Mouse (Mus musculus): ENCODE data around the gene Cdh4. TPM values are rescaled to one million over a fixed set of nuclear protein-coding genes. Genes with fewer than 3 reads are reported as not detected.

The Cdh4 gene
- polyA plus RNA-seq, 1 experiment from 2014 or later, result 2.6 TPM

DNA sequence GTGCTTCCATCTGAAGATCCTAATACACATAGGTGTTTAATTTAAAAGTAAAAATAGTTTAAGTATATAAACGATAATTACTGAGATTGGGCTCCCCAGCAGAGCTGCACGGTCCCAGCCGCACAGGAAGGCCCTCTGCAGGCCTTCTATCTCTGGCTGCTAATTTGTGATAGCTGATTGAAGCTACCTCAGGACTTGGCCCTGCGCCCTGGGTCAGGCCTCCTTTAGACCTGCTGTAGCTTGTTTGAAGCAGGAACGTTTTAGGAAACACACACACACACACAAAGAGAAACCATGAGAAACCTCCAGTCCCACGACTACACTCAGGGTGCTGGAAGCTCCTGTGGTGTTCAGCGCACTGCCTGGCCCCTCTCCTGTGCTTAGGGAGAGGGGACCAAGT is 263.2 kb downstream of the Cdh4 start:
- H3K4me2 ChIP-seq (replicated peaks), result no peak overlapping the region
- no peak for ATAC-seq
- no peaks in the 10 kb centered on the region for H3K9me3 ChIP-seq
- no peaks in the 10 kb centered on the region for H3K27me3 ChIP-seq (replicated peaks)
- H3K27ac ChIP-seq, result no peak overlapping the region
- WGBS, result 80% methylated on average over 7 of the region's 7 CpGs
- H3K36me3 ChIP-seq, result no peaks in the 10 kb centered on the region
- no peak overlapping the region for H3K9ac ChIP-seq
- H3K4me1 ChIP-seq (replicated peaks), result no peaks in the 10 kb centered on the region
- H3K4me3 ChIP-seq (replicated peaks), result no peak overlapping the region

DNA sequence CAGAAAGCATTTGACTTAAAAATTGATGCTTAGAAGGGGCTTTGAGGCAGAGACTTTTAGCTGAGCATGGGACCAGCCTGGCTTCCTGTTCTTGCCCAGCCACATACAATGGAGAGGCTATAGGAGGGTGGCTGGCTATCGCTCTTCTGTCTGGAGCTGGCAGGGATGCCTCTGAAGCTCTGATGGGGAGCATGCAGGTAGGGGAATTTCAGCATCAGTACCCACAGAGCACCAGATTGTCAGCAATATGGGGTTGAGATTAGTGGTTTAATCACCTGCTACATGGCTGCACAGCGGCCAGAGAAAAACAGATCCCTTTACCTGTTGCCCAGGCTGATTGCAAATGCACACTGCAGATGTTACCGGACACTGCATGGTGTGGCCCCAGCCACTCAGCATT is 264.4 kb downstream of the Cdh4 start:
- 91% methylated on average over 3 of the region's 3 CpGs for WGBS
- no peaks in the 10 kb centered on the region for H3K36me3 ChIP-seq
- H3K27me3 ChIP-seq (replicated peaks), result no peaks in the 10 kb centered on the region
- no peak overlapping the region for H3K9ac ChIP-seq
- no peak overlapping the region for H3K27ac ChIP-seq
- no peaks in the 10 kb centered on the region for H3K9me3 ChIP-seq
- ATAC-seq, result no peak
- H3K4me3 ChIP-seq (replicated peaks), result no peak overlapping the region
- no peaks in the 10 kb centered on the region for H3K4me1 ChIP-seq (replicated peaks)
- H3K4me2 ChIP-seq (replicated peaks), result no peak overlapping the region

DNA sequence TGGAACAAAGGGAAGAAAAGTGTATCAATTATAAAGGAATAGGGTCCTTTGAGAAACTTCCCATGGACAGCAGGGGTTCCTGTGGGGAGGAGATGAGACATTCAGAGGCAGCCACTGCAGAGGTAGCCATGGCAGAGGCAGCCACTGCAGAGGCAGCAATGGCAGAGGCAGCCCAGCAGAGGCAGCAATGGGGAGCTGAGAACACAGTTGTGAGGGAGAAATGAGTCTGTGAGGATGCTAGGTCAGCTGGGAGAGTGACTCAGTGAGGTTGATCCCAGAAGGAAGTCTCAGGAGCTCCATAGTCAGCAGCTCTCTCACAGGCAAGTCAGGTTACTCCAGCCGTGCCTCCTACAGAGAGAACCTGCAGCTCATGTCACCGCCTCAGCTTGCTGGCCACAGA is 266.9 kb downstream of the Cdh4 start:
- ATAC-seq, result no peak
- no peaks in the 10 kb centered on the region for H3K27me3 ChIP-seq (replicated peaks)
- no peaks in the 10 kb centered on the region for H3K4me1 ChIP-seq (replicated peaks)
- H3K4me3 ChIP-seq (replicated peaks), result no peak overlapping the region
- no peak overlapping the region for H3K27ac ChIP-seq
- no peaks in the 10 kb centered on the region for H3K36me3 ChIP-seq
- H3K9ac ChIP-seq, result no peak overlapping the region
- H3K4me2 ChIP-seq (replicated peaks), result no peak overlapping the region
- no peaks in the 10 kb centered on the region for H3K9me3 ChIP-seq
- WGBS, result 81% methylated on average over 2 of the region's 2 CpGs

DNA sequence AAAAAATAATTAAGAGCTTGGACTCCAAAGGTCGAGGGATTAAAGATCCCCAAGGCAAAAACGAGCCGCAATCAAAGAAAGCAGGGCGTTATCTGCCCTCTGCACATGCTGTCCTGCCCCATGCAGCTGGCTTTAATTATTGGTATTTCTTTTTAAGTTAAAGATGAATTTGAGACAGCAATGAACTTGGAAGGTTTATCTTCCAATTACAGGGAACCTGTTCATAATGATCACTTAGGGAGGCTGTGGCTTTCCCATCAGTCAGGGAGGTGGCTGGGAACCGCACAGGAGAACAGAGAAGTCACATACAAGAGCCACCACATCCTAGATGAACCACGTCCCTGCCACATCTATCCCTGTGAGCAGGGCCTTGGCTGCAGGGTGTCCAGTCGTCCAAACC is 270.5 kb downstream of the Cdh4 start:
- H3K9ac ChIP-seq, result no peak overlapping the region
- H3K4me2 ChIP-seq (replicated peaks), result no peak overlapping the region
- H3K4me1 ChIP-seq (replicated peaks), result no peaks in the 10 kb centered on the region
- no peaks in the 10 kb centered on the region for H3K36me3 ChIP-seq
- 84% methylated on average over 7 of the region's 7 CpGs for WGBS
- no peaks in the 10 kb centered on the region for H3K27me3 ChIP-seq (replicated peaks)
- H3K9me3 ChIP-seq, result no peaks in the 10 kb centered on the region
- H3K4me3 ChIP-seq (replicated peaks), result no peak overlapping the region
- no peak for ATAC-seq
- H3K27ac ChIP-seq, result no peak overlapping the region

DNA sequence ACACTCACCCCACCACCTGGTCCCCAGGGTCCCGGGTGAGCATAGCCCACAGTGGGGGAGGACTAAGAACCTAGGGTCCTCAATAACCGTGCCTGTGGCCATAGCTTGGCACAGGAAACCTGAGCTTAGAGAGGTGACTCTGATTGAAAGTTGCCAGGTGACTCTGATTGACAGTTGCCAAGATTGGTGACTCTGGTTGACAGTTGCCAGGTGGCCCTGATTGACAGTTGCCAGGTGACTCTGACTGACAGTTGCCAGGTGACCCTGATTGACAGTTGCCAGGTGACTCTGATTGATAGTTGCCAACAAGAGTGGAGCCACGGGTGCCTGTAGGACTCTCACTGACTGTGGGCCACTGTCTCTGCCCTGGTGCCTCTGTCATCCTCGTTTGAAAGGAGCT is 271.1 kb downstream of the Cdh4 start:
- 64% methylated on average over 4 of the region's 4 CpGs for WGBS
- no peak for ATAC-seq
- H3K27me3 ChIP-seq (replicated peaks), result no peaks in the 10 kb centered on the region
- H3K9me3 ChIP-seq, result no peaks in the 10 kb centered on the region
- no peaks in the 10 kb centered on the region for H3K36me3 ChIP-seq
- H3K4me3 ChIP-seq (replicated peaks), result no peak overlapping the region
- no peak overlapping the region for H3K4me2 ChIP-seq (replicated peaks)
- no peak overlapping the region for H3K27ac ChIP-seq
- no peak overlapping the region for H3K9ac ChIP-seq
- H3K4me1 ChIP-seq (replicated peaks), result no peaks in the 10 kb centered on the region

DNA sequence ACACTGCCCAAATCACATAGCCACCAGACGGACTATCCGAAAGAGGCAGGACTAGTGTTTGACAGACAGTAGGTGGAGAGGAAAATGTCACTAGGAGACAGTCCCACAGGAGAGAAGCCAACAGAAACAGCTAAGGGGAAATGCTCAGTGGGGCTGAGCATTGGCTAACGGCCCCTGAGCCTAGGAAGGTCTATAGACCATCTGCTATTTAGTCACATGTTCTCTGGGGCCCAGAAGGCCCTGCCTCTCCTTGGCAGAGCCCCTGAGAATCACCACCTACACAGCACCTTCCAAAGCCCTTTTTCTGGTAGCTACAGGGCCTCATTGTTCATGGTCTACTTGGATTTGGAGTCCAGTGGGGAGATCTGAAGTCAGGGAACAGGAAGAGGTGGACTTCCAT is 271.9 kb downstream of the Cdh4 start:
- 66% methylated on average over 3 of the region's 3 CpGs for WGBS
- Histone ChIP-seq H3K9me3 (no peaks in the 10 kb centered on the region), H3K4me2 (replicated peaks) (no peak overlapping the region), H3K4me3 (replicated peaks) (no peak overlapping the region), H3K9ac (no peak overlapping the region), H3K4me1 (replicated peaks) (no peaks in the 10 kb centered on the region), H3K27me3 (replicated peaks) (no peaks in the 10 kb centered on the region), H3K27ac (no peak overlapping the region), H3K36me3 (no peaks in the 10 kb centered on the region)
- ATAC-seq, result no peak

DNA sequence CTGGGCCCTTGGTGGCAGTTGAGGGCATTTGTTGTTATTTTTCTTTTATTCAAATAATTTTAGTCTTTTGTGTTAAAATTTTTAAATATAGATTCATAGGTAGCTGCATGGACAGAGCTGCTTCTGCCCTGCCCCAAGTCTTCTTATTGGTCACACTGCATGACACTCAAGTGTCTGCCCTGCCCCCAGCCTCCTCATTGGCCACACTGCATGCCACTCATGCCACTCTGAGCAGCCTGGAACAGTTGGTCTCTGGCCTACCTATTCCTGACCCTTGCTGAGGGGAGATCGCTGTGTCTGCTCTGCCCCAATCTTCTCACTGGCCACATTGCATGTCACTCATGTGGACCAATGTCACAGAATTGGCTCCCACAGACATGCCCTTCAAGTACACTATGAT is 273.1 kb downstream of the Cdh4 start:
- ATAC-seq, result no peak
- 94% methylated on average over 1 of the region's 1 CpGs for WGBS
- H3K9me3 ChIP-seq, result no peaks in the 10 kb centered on the region
- H3K4me3 ChIP-seq (replicated peaks), result no peak overlapping the region
- H3K27ac ChIP-seq, result no peak overlapping the region
- H3K36me3 ChIP-seq, result no peaks in the 10 kb centered on the region
- no peak overlapping the region for H3K9ac ChIP-seq
- no peak overlapping the region for H3K4me2 ChIP-seq (replicated peaks)
- no peaks in the 10 kb centered on the region for H3K4me1 ChIP-seq (replicated peaks)
- H3K27me3 ChIP-seq (replicated peaks), result no peaks in the 10 kb centered on the region

DNA sequence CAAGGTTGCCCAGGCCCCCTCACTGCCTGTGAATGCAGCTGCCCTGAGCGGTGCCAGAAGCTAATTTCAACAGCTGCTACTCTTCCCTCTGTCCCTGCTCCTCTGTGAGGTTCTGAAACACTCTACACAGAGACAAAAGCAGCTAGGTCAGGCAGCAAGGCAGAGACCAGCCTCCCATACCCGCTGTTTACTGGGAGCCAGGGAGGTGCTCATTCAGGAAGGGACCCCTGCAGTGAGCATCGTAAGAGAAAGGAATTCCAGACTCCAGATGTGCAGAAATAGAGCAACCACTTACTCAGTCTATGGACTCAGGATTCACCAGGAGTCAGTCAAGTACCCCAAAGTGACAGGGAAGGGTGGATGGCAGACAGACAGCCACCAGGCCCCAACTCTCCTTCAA is 278.1 kb downstream of the Cdh4 start:
- ATAC-seq, result no peak
- H3K4me3 ChIP-seq (replicated peaks), result no peak overlapping the region
- no peaks in the 10 kb centered on the region for H3K4me1 ChIP-seq (replicated peaks)
- no peaks in the 10 kb centered on the region for H3K36me3 ChIP-seq
- no peak overlapping the region for H3K4me2 ChIP-seq (replicated peaks)
- H3K27me3 ChIP-seq (replicated peaks), result no peaks in the 10 kb centered on the region
- WGBS, result 42% methylated on average over 3 of the region's 3 CpGs
- H3K27ac ChIP-seq, result no peak overlapping the region
- H3K9me3 ChIP-seq, result no peaks in the 10 kb centered on the region
- no peak overlapping the region for H3K9ac ChIP-seq

DNA sequence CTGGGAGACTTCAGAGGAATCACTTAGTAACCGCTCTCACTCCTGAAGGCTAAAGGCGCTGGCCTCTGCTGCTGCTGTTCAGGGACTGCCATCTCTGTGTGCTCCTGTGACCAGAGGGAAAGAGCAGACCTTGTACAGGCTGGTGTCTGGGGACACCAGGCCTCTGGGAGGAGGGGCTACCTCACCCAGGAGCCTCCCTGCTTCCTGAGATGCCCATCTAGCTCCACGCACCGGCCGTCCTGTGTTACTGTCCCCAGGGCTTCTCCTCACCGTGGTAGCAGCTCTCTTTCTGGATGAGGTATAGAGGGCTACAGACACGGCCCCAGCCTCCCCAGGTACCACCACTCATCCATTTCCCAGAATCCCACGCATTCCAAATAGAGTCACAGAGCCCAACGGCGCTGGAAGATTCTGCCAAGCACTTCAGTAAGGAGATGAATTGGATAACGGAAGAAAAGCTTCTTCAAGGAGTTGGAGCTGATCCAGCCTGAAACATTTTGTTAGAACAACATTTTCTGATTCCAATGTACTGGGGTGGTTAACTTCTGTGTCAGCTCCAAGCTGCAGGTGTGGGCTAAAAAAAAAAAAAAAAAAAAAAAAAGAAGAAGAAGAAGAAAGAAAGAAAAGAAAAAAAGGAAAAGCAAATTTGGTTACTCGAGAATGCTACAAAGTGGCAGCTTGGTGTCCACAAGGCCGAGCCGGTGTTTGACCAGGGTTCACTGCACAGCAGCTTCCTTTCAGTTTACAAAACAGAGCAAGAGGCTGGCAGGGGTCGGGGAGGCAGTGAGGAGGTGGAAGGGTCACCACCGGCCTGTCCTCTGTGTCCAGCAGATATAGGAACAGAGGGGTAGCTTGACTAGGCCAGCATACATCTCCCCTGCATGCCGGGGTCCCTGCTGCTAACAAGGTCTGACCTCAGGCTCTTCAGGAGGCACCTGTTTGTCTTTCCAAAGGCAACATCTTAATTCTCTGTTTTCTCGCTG is 279.6 kb downstream of the Cdh4 start:
- 0 out of 2 replicates have a peak overlapping the region, but pooled peaks have one; percentile 41 for H3K27ac ChIP-seq
- H3K9me3 ChIP-seq, result no peaks in the 10 kb centered on the region
- H3K4me3 ChIP-seq (replicated peaks), result no peak overlapping the region
- ATAC-seq, result peak; percentile 23; the same call in 1 of the 2 replicates
- H3K9ac ChIP-seq, result no peak overlapping the region
- H3K4me2 ChIP-seq (replicated peaks), result 0 out of 2 replicates have a peak overlapping the region, but pooled peaks have one; percentile 17
- 56% methylated on average over 18 of the region's 18 CpGs for WGBS
- H3K4me1 ChIP-seq (replicated peaks), result no peaks in the 10 kb centered on the region
- H3K27me3 ChIP-seq (replicated peaks), result no peaks in the 10 kb centered on the region
- no peaks in the 10 kb centered on the region for H3K36me3 ChIP-seq

DNA sequence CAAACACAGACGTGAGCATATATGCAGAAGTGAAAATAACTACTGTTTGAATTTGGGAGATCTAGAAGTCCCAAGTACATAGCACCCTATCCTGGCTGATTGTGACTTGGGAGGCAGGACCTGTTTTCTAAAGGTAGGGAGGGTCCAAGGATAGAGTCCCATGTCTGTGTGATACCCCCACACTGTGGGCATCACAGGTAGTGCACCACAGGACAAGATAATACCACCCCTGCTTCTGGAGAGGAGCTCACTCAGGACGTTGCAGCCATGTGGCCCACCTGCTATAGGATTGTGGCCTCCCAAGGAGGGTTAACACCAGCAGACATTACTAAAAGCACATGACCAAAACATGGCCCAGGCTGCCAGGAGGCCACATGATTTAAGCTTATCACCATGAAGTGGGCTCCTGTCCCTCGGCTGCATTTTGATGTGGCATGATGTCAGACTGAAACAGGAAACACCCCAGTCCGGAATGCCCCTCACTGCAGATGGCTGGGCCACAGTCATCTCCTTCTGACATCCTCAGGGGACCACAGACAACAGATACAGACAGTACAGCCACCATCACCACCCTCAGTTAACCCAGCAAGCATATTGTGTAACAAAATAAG is 280.6 kb downstream of the Cdh4 start:
- H3K9me3 ChIP-seq, result no peaks in the 10 kb centered on the region
- no peak overlapping the region for H3K4me2 ChIP-seq (replicated peaks)
- H3K36me3 ChIP-seq, result no peaks in the 10 kb centered on the region
- no peak overlapping the region for H3K27ac ChIP-seq
- no peak overlapping the region for H3K4me3 ChIP-seq (replicated peaks)
- WGBS, result 67% methylated on average over 4 of the region's 4 CpGs
- no peaks in the 10 kb centered on the region for H3K27me3 ChIP-seq (replicated peaks)
- no peaks in the 10 kb centered on the region for H3K4me1 ChIP-seq (replicated peaks)
- H3K9ac ChIP-seq, result no peak overlapping the region
- no peak for ATAC-seq

DNA sequence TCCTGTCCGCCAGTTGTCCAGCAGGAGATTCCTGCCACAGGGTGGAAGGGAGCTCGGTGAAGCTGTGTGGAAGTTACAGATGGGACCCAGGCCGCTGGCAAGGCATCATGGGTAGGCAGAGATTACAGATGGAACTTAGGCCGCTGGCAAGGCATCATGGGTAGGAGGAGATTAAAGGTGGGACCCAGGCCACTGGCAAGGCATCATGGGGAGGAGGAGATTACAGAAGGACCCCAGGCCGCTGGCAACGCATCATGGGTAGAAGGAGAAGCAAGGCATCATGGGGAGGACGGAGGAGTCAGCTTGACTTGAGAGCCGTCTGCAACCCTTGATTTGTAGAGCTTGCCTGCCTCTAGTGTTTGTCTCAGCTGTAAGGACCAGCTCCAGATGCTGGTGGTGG is 281.2 kb downstream of the Cdh4 start:
- Histone ChIP-seq H3K4me2 (replicated peaks) (no peak overlapping the region), H3K27ac (no peak overlapping the region), H3K4me3 (replicated peaks) (no peak overlapping the region), H3K36me3 (no peaks in the 10 kb centered on the region), H3K27me3 (replicated peaks) (no peaks in the 10 kb centered on the region), H3K4me1 (replicated peaks) (no peaks in the 10 kb centered on the region), H3K9me3 (no peaks in the 10 kb centered on the region), H3K9ac (no peak overlapping the region)
- ATAC-seq, result no peak
- 90% methylated on average over 8 of the region's 8 CpGs for WGBS

DNA sequence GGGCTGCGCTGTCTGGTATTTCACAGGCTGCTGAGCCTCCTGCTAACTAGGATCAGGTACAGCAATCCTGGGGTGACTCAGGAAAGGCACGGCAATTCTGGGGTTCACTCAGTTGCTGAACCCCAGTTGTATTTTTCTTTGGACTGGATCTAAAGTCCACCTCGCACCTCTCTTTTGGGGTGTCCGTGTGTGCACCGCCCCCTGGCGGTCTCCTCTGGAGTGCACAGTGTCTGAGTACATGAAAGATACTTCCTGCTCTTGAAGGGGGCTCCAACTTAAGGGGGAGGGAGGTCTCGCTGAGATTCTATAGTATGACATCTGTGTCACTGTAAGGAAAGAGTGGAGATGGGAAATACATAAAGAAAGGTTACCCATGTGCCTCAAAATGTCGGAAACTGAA is 286.8 kb downstream of the Cdh4 start:
- H3K9ac ChIP-seq, result no peak overlapping the region
- no peak overlapping the region for H3K4me3 ChIP-seq (replicated peaks)
- no peak for ATAC-seq
- no peaks in the 10 kb centered on the region for H3K4me1 ChIP-seq (replicated peaks)
- no peaks in the 10 kb centered on the region for H3K9me3 ChIP-seq
- no peaks in the 10 kb centered on the region for H3K36me3 ChIP-seq
- 50% methylated on average over 8 of the region's 8 CpGs for WGBS
- no peak overlapping the region for H3K4me2 ChIP-seq (replicated peaks)
- H3K27ac ChIP-seq, result no peak overlapping the region
- no peaks in the 10 kb centered on the region for H3K27me3 ChIP-seq (replicated peaks)

DNA sequence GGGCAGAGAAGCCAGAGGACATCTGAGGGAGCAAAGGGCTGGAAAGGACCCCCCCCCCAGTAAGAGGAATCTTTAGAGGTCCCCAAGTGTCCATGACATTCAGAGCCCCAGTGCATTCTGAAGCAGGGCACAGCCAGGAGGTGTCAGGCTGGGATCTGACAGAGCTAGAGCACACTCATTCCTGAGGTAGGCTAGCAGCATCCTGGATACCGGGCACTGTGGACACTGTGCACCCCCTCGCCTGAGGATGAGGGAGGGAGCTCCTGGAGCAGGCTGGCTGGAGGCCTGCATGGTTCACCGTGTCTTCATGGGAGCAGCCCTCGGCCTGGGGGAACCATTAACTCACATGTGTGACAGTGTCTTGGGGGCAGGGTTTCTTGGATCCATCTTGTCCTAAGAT is 287.6 kb downstream of the Cdh4 start:
- H3K27ac ChIP-seq, result no peak overlapping the region
- no peak overlapping the region for H3K9ac ChIP-seq
- no peak overlapping the region for H3K4me3 ChIP-seq (replicated peaks)
- no peaks in the 10 kb centered on the region for H3K9me3 ChIP-seq
- 78% methylated on average over 4 of the region's 4 CpGs for WGBS
- no peaks in the 10 kb centered on the region for H3K36me3 ChIP-seq
- ATAC-seq, result no peak
- no peak overlapping the region for H3K4me2 ChIP-seq (replicated peaks)
- no peaks in the 10 kb centered on the region for H3K4me1 ChIP-seq (replicated peaks)
- no peaks in the 10 kb centered on the region for H3K27me3 ChIP-seq (replicated peaks)

Measured in intestine, embryonic 15.5 days (tissue).